Mouse (Mus musculus): Measurements from ENCODE around the gene Tspoap1.

Tspoap1 gene

GRCm38 (mm10) chr11:87759609-87760005 is 734 bp upstream of the Tspoap1 start:
- DNase-seq (ENCODE audit: low read depth, low spot score): no peak

- no peak for DNase-seq (ENCODE audit: low read depth, low spot score)
Observed at GRCm38 (mm10) chr11:87761181-87761721, 910 bp downstream of the Tspoap1 start.

GRCm38 (mm10) chr11:87761806-87762701 is 1.7 kb downstream of the Tspoap1 start:
- no peak for DNase-seq (ENCODE audit: low read depth, low spot score)

GRCm38 (mm10) chr11:87762702-87763385 is 2.5 kb downstream of the Tspoap1 start:
- DNase-seq (ENCODE audit: low read depth, low spot score): no peak

- DNase-seq (ENCODE audit: low read depth, low spot score): peak; percentile 63
Observed at GRCm38 (mm10) chr11:87763511-87763987, 3.2 kb downstream of the Tspoap1 start.

- no peak for DNase-seq (ENCODE audit: low read depth, low spot score)
Observed at GRCm38 (mm10) chr11:87763988-87764876, 3.9 kb downstream of the Tspoap1 start.

GRCm38 (mm10) chr11:87768745-87769144 is 8.4 kb downstream of the Tspoap1 start:
- DNase-seq (ENCODE audit: low read depth, low spot score): no peak

GRCm38 (mm10) chr11:87770989-87771388 is 10.6 kb downstream of the Tspoap1 start:
- DNase-seq (ENCODE audit: low read depth, low spot score): peak; percentile 57

- DNase-seq (ENCODE audit: low read depth, low spot score): no peak
Observed at GRCm38 (mm10) chr11:87772354-87772753, 12.0 kb downstream of the Tspoap1 start.

- peak; percentile 73 for DNase-seq (ENCODE audit: low read depth, low spot score)
Observed at GRCm38 (mm10) chr11:87778100-87778765, 17.9 kb downstream of the Tspoap1 start.

GRCm38 (mm10) chr11:87778915-87779314 is 18.6 kb downstream of the Tspoap1 start:
- DNase-seq (ENCODE audit: low read depth, low spot score): no peak

GRCm38 (mm10) chr11:87779392-87779791 is 19.1 kb downstream of the Tspoap1 start:
- DNase-seq (ENCODE audit: low read depth, low spot score): no peak

- no peak for DNase-seq (ENCODE audit: low read depth, low spot score)
Observed at GRCm38 (mm10) chr11:87780130-87780529, 19.8 kb downstream of the Tspoap1 start.

GRCm38 (mm10) chr11:87790088-87790487 is 29.7 kb downstream of the Tspoap1 start:
- no peak for DNase-seq (ENCODE audit: low read depth, low spot score)

GRCm38 (mm10) chr11:87793460-87793859 is 33.1 kb downstream of the Tspoap1 start, which contains the start of gene Mpo:
Gene Mpo (plus strand): TSS chr11:87793581.
- no peak for DNase-seq (ENCODE audit: low read depth, low spot score)

- DNase-seq (ENCODE audit: low read depth, low spot score): no peak
Observed at GRCm38 (mm10) chr11:87801711-87802275, 41.5 kb downstream of the Tspoap1 start.

GRCm38 (mm10) chr11:87802621-87803020 is 42.3 kb downstream of the Tspoap1 start:
- DNase-seq (ENCODE audit: low read depth, low spot score): no peak

- DNase-seq (ENCODE audit: low read depth, low spot score): peak; percentile 28
Observed at GRCm38 (mm10) chr11:87805448-87805847, 45.1 kb downstream of the Tspoap1 start.

- DNase-seq (ENCODE audit: low read depth, low spot score): no peak
Observed at GRCm38 (mm10) chr11:87807433-87807832, 47.1 kb downstream of the Tspoap1 start.

GRCm38 (mm10) chr11:87808236-87808635 is 47.9 kb downstream of the Tspoap1 start:
- DNase-seq (ENCODE audit: low read depth, low spot score): no peak
